Mouse (Mus musculus) heart, postnatal 0 days (tissue): ENCODE measurements at regions not wholly inside any gene's neighbourhood (a gene's known extent, or its start where the extent isn't known, plus 50 kb on each side); places are given as distances from the start of the nearest gene placed in this dataset.

Experiments used
- ATAC-seq: fragments of 200-750 bp; cut with Nextera tagmentation; 2 replicates; pipeline ENCODE4 v1.8.0; 2017; ENCODE audit warnings: low read depth, moderate number of reproducible peaks, moderate library complexity; ENCODE audit not compliant: insufficient read depth
- DNase-seq: peaks from one replicate; pipeline ENCODE4 v3.0.0-alpha.2; 2016; ENCODE audit warnings: low spot score
- H3K27ac ChIP-seq: fragments of 300-500 bp; sonication (generic); 2 replicates; pipeline ENCODE4 v1.5.1; 2014; ENCODE audit warnings: low read depth, mild to moderate bottlenecking
- H3K27me3 ChIP-seq: fragments of 300-500 bp; sonication (generic); 2 replicates; pipeline ENCODE4 v1.6.1; 2014; ENCODE audit warnings: low read length, mixed read lengths; ENCODE audit not compliant: control insufficient read depth, insufficient read depth
- H3K36me3 ChIP-seq: fragments of 300-500 bp; sonication (generic); replicated peaks from 2 replicates; pipeline ENCODE4 v1.6.1; 2014; ENCODE audit warnings: low read length, mixed read lengths; ENCODE audit not compliant: control insufficient read depth, insufficient read depth
- H3K4me1 ChIP-seq: fragments of 300-500 bp; sonication (generic); 2 replicates; pipeline ENCODE4 v1.6.1; 2014; ENCODE audit warnings: antibody characterized with exemption; ENCODE audit not compliant: control insufficient read depth, insufficient read depth
- H3K4me2 ChIP-seq: fragments of 300-500 bp; sonication (generic); 2 replicates; pipeline ENCODE4 v1.6.1; 2014; ENCODE audit warnings: low read depth, mild to moderate bottlenecking, low read length, moderate library complexity
- H3K4me3 ChIP-seq: fragments of 300-500 bp; sonication (generic); 2 replicates; pipeline ENCODE4 v1.5.1; 2014; ENCODE audit warnings: low read depth, low read length
- H3K9ac ChIP-seq: fragments of 300-500 bp; sonication (generic); replicated peaks from 2 replicates; pipeline ENCODE4 v1.6.1; 2014; ENCODE audit warnings: low read depth, low read length, mixed read lengths
- H3K9me3 ChIP-seq: fragments of 300-500 bp; sonication (generic); replicated peaks from 2 replicates; pipeline ENCODE4 v1.6.1; 2016; ENCODE audit warnings: low read length; ENCODE audit not compliant: control insufficient read depth
- CTCF ChIP-seq: IDR thresholded peaks from 2 replicates; pipeline ENCODE4 v1.5.1; 2016; ENCODE audit warnings: antibody characterized with exemption, control low read depth, low read depth
- EP300 ChIP-seq: IDR thresholded peaks from 2 replicates; pipeline ENCODE4 v1.6.1; 2016; ENCODE audit warnings: antibody characterized with exemption, low read depth
- WGBS: fragments of 180-500 bp; shearing (Covaris S2); extraction: QIAGEN DNeasy Blood & Tissue Kit; methylation state at CpG from one replicate; pipeline ENCODE4 v1.1.7; 2014; 5-methylcytosine and 5-hydroxymethylcytosine counted together

- H3K4me2 ChIP-seq = no peak overlapping the region
- WGBS = 59% methylated on average over 4 of the region's 4 CpGs
- H3K4me3 ChIP-seq = no peak overlapping the region
- H3K27me3 ChIP-seq = no peaks in the 10 kb centered on the region
- H3K9me3 ChIP-seq = no peaks in the 10 kb centered on the region
- ATAC-seq = no peak
- H3K9ac ChIP-seq = no peak overlapping the region
- H3K36me3 ChIP-seq = no peaks in the 10 kb centered on the region
- no peak for TF ChIP-seq CTCF
- TF ChIP-seq EP300 = no peak
- no peaks in the 10 kb centered on the region for H3K4me1 ChIP-seq
- no peak for DNase-seq
- no peak overlapping the region for H3K27ac ChIP-seq
Measured at GRCm38 (mm10) chr3:49686182-49686895, 70.8 kb downstream of the Pcdh18 start.

DNA sequence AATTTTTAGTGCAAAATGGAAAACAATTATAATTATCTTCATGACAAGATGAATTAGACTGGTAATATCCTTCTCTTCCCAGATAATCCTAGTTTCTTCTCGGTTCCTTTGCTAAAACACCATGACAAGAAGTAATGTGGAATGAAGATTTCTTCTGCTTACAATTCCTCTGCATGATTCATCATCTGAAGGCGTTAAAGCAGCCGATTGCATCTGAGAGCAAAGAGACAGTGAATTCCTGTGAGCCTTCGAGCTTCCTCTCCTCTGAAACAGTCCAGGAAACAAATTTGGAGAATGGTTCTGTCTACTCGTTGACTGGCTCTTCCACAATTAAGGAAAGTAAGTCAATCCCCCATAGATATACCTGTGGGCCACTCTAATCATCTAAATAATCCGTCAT, 82.2 kb downstream of the Pcdh18 start:
- H3K9me3 ChIP-seq = no peaks in the 10 kb centered on the region
- 75% methylated on average over 6 of the region's 6 CpGs for WGBS
- no peaks in the 10 kb centered on the region for H3K4me1 ChIP-seq
- H3K27ac ChIP-seq = no peak overlapping the region
- no peak overlapping the region for H3K4me3 ChIP-seq
- no peak overlapping the region for H3K4me2 ChIP-seq
- no peak for ATAC-seq
- TF ChIP-seq CTCF = no peak
- no peak for TF ChIP-seq EP300
- DNase-seq = no peak
- no peak overlapping the region for H3K9ac ChIP-seq
- no peaks in the 10 kb centered on the region for H3K27me3 ChIP-seq
- no peaks in the 10 kb centered on the region for H3K36me3 ChIP-seq

GRCm38 (mm10) chr3:49672685-49673184, 84.4 kb downstream of the Pcdh18 start:
- H3K4me2 ChIP-seq = no peak overlapping the region
- H3K9me3 ChIP-seq = no peaks in the 10 kb centered on the region
- no peak overlapping the region for H3K9ac ChIP-seq
- H3K36me3 ChIP-seq = no peaks in the 10 kb centered on the region
- H3K4me1 ChIP-seq = no peaks in the 10 kb centered on the region
- ATAC-seq = no peak
- WGBS = 14% methylated on average over 2 of the region's 2 CpGs
- no peak for DNase-seq
- no peak for TF ChIP-seq EP300
- no peak for TF ChIP-seq CTCF
- no peaks in the 10 kb centered on the region for H3K27me3 ChIP-seq
- no peak overlapping the region for H3K4me3 ChIP-seq
- no peak overlapping the region for H3K27ac ChIP-seq

DNA sequence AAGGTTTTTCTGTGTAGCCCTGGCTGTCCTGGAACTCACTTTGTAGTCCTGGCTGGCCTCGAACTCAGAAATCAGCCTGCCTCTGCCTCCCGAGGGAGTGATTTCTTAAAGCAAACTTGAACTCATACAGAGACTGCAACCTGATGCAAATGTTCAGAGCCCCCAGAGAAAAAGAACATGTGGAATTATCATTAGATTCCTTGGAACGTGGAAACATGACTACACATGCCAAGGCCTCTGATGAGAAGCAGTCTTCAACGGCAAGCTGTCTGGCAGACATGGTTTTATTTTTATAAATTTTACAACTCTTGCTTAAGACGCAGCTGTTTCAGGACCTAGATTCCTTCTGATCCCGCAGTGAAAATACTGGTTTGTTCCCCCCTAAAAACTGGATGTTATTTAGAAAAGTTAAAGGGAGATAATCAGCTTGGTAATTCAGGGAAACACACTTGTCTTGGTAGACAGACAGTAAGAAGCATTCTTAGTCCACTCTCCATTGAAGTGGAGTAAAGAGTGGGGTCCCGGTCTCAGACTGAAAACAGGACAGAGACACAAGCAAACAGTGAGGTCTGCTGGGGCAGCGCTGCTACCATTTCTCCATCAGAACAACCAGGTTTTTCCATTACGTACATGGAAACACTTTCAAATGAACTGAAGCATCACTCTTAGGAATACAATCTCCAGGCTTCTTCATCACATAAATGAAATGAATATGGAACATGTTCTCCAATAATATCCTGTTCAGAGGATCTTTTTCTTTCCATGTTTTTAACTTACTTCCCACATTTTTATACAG, 89.4 kb downstream of the Pcdh18 start:
- DNase-seq (no peak), ATAC-seq (no peak)
- no peak for TF ChIP-seq CTCF
- TF ChIP-seq EP300 = no peak
- no peaks in the 10 kb centered on the region for H3K27me3 ChIP-seq
- H3K9ac ChIP-seq = no peak overlapping the region
- 73% methylated on average over 9 of the region's 9 CpGs for WGBS
- H3K4me3 ChIP-seq = no peak overlapping the region
- H3K27ac ChIP-seq = no peak overlapping the region
- H3K4me2 ChIP-seq = no peak overlapping the region
- no peaks in the 10 kb centered on the region for H3K4me1 ChIP-seq
- H3K9me3 ChIP-seq = no peaks in the 10 kb centered on the region
- H3K36me3 ChIP-seq = no peaks in the 10 kb centered on the region

- H3K9me3 ChIP-seq = no peaks in the 10 kb centered on the region
- DNase-seq = no peak
- no peaks in the 10 kb centered on the region for H3K4me1 ChIP-seq
- H3K36me3 ChIP-seq = no peaks in the 10 kb centered on the region
- H3K4me3 ChIP-seq = no peak overlapping the region
- no peaks in the 10 kb centered on the region for H3K27me3 ChIP-seq
- no peak overlapping the region for H3K27ac ChIP-seq
- H3K4me2 ChIP-seq = no peak overlapping the region
- TF ChIP-seq EP300 = no peak
- H3K9ac ChIP-seq = no peak overlapping the region
- no peak for ATAC-seq
- 75% methylated on average over 2 of the region's 2 CpGs for WGBS
Measured at GRCm38 (mm10) chr3:49666516-49666915, 90.6 kb downstream of the Pcdh18 start.
